8 mouse cellular contexts compared by ENCODE assay signal in genomic region chr3:95054481-95055260, GRCm38 (mm10). TPM values are rescaled to one million over a fixed set of nuclear protein-coding genes. Genes with fewer than 3 reads are reported as not detected.
DNase-seq lines count a peak whose midpoint lies in the region; ATAC-seq and TF ChIP-seq lines count a peak whose summit lies in the region.

No protein-coding gene starts in this region.

- H3K4me3 ChIP-seq in left cerebral cortex, adult 2 months = no peak overlapping the region

- H3K27ac ChIP-seq in left cerebral cortex, adult 2 months = 0 out of 2 replicates have a peak overlapping the region, but pooled peaks have one; percentile 11

- intact Hi-C loops in left cerebral cortex, adult 2 months (cut with DNase I) = no loop called here

- no peak for TF ChIP-seq CTCF in left cerebral cortex, adult 2 months (IDR thresholded peaks at IDR 0.05)

- no peak for ATAC-seq in CD4-positive, CD25-positive, alpha-beta regulatory T cell, adult 4 months
- ATAC-seq in megakaryocyte, adult 5-6 weeks (ENCODE audit: poor library complexity, severe bottlenecking) = peak; percentile 26; the same call in 1 of the 2 replicates

- peak; percentile 20 for DNase-seq in CD4-positive, CD25-positive, alpha-beta regulatory T cell, adult 2 months (ENCODE audit: low read depth, low spot score)
- no peak for DNase-seq in left cerebral cortex, adult 2 months (ENCODE audit: extremely low spot score in 1 of 2, low spot score in 2 of 2)
- DNase-seq in left cerebral cortex, adult 8-10 months (ENCODE audit: low spot score in 2 of 2) = no peak
- DNase-seq in brain, adult 2 months (ENCODE audit: low read depth, low spot score) = peak; percentile 51
- peak; percentile 52 for DNase-seq in heart, postnatal 4 days
- DNase-seq in thymus, postnatal 25 days = no peak

RNA-seq across cellular contexts. Expression of gene Psmd4, which starts 12.3 kb away (rescaled TPM):
- polyA plus RNA-seq in CD4-positive, CD25-positive, alpha-beta regulatory T cell, adult 4 months (2017; shearing (Covaris generic)) = 100 to 1,000 TPM; 171 to 277 TPM
- 100 to 1,000 TPM; 156 to 164 TPM for total RNA-seq in left cerebral cortex, adult 2 months (2021)
- total RNA-seq in left cerebral cortex, adult 8-10 months (2022) = 100 to 1,000 TPM; 153 to 167 (median 156) TPM
- total RNA-seq in heart, postnatal 4 days (2021) = 100 to 1,000 TPM; 145 to 147 TPM
- 80.0 and 91.9 TPM in 2 replicates for total RNA-seq in megakaryocyte, adult 5-6 weeks (2015)
- 224 and 226 TPM in 2 replicates for total RNA-seq in megakaryocyte, adult 5-6 weeks (2017)

RNA-seq across cellular contexts. Expression of gene Zfp687, which starts 39.4 kb away (rescaled TPM):
- 10 to 100 TPM; 10.9 to 24.0 TPM for polyA plus RNA-seq in CD4-positive, CD25-positive, alpha-beta regulatory T cell, adult 4 months (2017; shearing (Covaris generic))
- total RNA-seq in left cerebral cortex, adult 2 months (2021) = 10 to 100 TPM; 23.1 to 25.9 TPM
- 10 to 100 TPM; 33.2 to 36.0 (median 35.2) TPM for total RNA-seq in left cerebral cortex, adult 8-10 months (2022)
- 10 to 100 TPM; 30.7 to 33.4 TPM for total RNA-seq in heart, postnatal 4 days (2021)
- total RNA-seq in megakaryocyte, adult 5-6 weeks (2015) = 10.0 and 15.7 TPM in 2 replicates
- total RNA-seq in megakaryocyte, adult 5-6 weeks (2017) = 11.7 and 39.5 TPM in 2 replicates

RNA-seq across cellular contexts. Expression of gene Pip5k1a, which starts 52.1 kb away (rescaled TPM):
- 10 to 100 TPM; 13.4 to 14.3 TPM for polyA plus RNA-seq in CD4-positive, CD25-positive, alpha-beta regulatory T cell, adult 4 months (2017; shearing (Covaris generic))
- total RNA-seq in left cerebral cortex, adult 2 months (2021) = 10 to 100 TPM; 58.2 to 58.5 TPM
- total RNA-seq in left cerebral cortex, adult 8-10 months (2022) = 10 to 100 TPM; 49.9 to 53.7 (median 51.0) TPM
- 10 to 100 TPM; 30.9 to 33.7 TPM for total RNA-seq in heart, postnatal 4 days (2021)
- 9.7 and 15.8 TPM in 2 replicates for total RNA-seq in megakaryocyte, adult 5-6 weeks (2015)
- total RNA-seq in megakaryocyte, adult 5-6 weeks (2017) = 12.4 and 14.5 TPM in 2 replicates

RNA-seq across cellular contexts. Expression of gene Vps72, which starts 56.2 kb away (rescaled TPM):
- polyA plus RNA-seq in CD4-positive, CD25-positive, alpha-beta regulatory T cell, adult 4 months (2017; shearing (Covaris generic)) = 10 to 100 TPM; 64.3 to 69.5 TPM
- 10 to 100 TPM; 42.1 to 43.1 TPM for total RNA-seq in left cerebral cortex, adult 2 months (2021)
- total RNA-seq in left cerebral cortex, adult 8-10 months (2022) = 10 to 100 TPM; 42.8 to 48.3 (median 43.1) TPM
- total RNA-seq in heart, postnatal 4 days (2021) = 10 to 100 TPM; 48.4 to 51.8 TPM
- 33.6 and 37.3 TPM in 2 replicates for total RNA-seq in megakaryocyte, adult 5-6 weeks (2015)
- 74.0 and 77.3 TPM in 2 replicates for total RNA-seq in megakaryocyte, adult 5-6 weeks (2017)

Comparison
In these comparisons a context has a peak if more than half of its experiments do, and no peak if none do; other contexts are left out.
1. DNase-seq: peak in CD4-positive, CD25-positive, alpha-beta regulatory T cell, adult 2 months (single experiment), brain, adult 2 months (single experiment) and heart, postnatal 4 days (single experiment); none in left cerebral cortex, adult 2 months (0 of 2), left cerebral cortex, adult 8-10 months (0 of 2) and thymus, postnatal 25 days (single experiment).